Mouse (Mus musculus) bone marrow, adult 2 months (tissue): ENCODE data around the gene Ppp1r14c.

Experiments used
- CTCF ChIP-seq: fragments of 200-500 bp; IDR thresholded peaks from 2 replicates; pipeline ENCODE4 v1.5.1; 2011; ENCODE audit warnings: low read length, control low read depth; ENCODE audit not compliant: control insufficient read depth, insufficient read depth
- POLR2A ChIP-seq: fragments of 200-500 bp; IDR thresholded peaks from 2 replicates; pipeline ENCODE4 v1.6.1; 2011; ENCODE audit warnings: low read depth, mild to moderate bottlenecking, control low read depth, low read length, borderline replicate concordance; ENCODE audit not compliant: control insufficient read depth

GRCm38 (mm10) chr10:3366036-3366869 lies at the start of gene Ppp1r14c:
- TF ChIP-seq CTCF (no peak), POLR2A (no peak)
